Mouse (Mus musculus): ENCODE results near the gene Cphx2. TPM values are rescaled to one million over a fixed set of nuclear protein-coding genes. Genes with fewer than 3 reads are reported as not detected.
"Not testable (repeated sequence)": the region's sequence is repeated elsewhere in the genome, so short reads cannot be mapped to it uniquely, and the experiment has no call there.

Cphx2 gene
- polyA plus RNA-seq, 1 experiment from 2014 or later = not detected

- not testable (repeated sequence) for H3K4me1 ChIP-seq (replicated peaks)
These were observed 681 bp downstream of the Cphx2 start, which contains the start of gene Cphx3 for GRCm38 (mm10) chr14:26081997-26082396. Gene Cphx3 (plus strand): TSS chr14:26082297.

GRCm38 (mm10) chr14:26097622-26098021, 16.3 kb downstream of the Cphx2 start:
- H3K9ac ChIP-seq (replicated peaks); H3K9me3 ChIP-seq; H3K36me3 ChIP-seq; ATAC-seq; H3K4me1 ChIP-seq (replicated peaks); H3K4me3 ChIP-seq (replicated peaks); H3K27me3 ChIP-seq; H3K4me2 ChIP-seq (replicated peaks); H3K27ac ChIP-seq: not testable (repeated sequence)
- WGBS = no CpG with 5 or more reads among the region's 3 CpGs

More at GRCm38 (mm10) chr14:26081997-26082396, 681 bp downstream of the Cphx2 start, which contains the start of gene Cphx3:
- not testable (repeated sequence) for H3K27me3 ChIP-seq; H3K36me3 ChIP-seq; H3K4me3 ChIP-seq (replicated peaks); H3K4me2 ChIP-seq (replicated peaks); H3K27ac ChIP-seq; ATAC-seq; H3K9ac ChIP-seq (replicated peaks); H3K9me3 ChIP-seq
- no CpG with 5 or more reads among the region's 1 CpGs for WGBS

- no CpG with 5 or more reads among the region's 7 CpGs for WGBS
- not testable (repeated sequence) for H3K36me3 ChIP-seq; H3K9me3 ChIP-seq; H3K9ac ChIP-seq (replicated peaks); H3K4me2 ChIP-seq (replicated peaks); H3K4me1 ChIP-seq (replicated peaks); H3K27ac ChIP-seq; H3K27me3 ChIP-seq; H3K4me3 ChIP-seq (replicated peaks)
- peak; percentile 58 for ATAC-seq
These were observed 36.8 kb downstream of the Cphx2 start, which contains the start of gene Duxbl2 for GRCm38 (mm10) chr14:26118150-26118549. Gene Duxbl2 (plus strand): TSS chr14:26118349.

- H3K4me2 ChIP-seq (replicated peaks); H3K36me3 ChIP-seq; H3K27me3 ChIP-seq; H3K9me3 ChIP-seq; H3K27ac ChIP-seq; H3K4me1 ChIP-seq (replicated peaks); H3K9ac ChIP-seq (replicated peaks); H3K4me3 ChIP-seq (replicated peaks): not testable (repeated sequence)
- ATAC-seq = peak; percentile 96
- no CpG with 5 or more reads among the region's 18 CpGs for WGBS
These were observed 37.3 kb downstream of the Cphx2 start for GRCm38 (mm10) chr14:26118550-26119000.

GRCm38 (mm10) chr14:26119095-26119494, 37.8 kb downstream of the Cphx2 start:
- H3K36me3 ChIP-seq; H3K9ac ChIP-seq (replicated peaks); H3K27ac ChIP-seq; H3K4me3 ChIP-seq (replicated peaks); H3K4me1 ChIP-seq (replicated peaks); ATAC-seq; H3K27me3 ChIP-seq; H3K9me3 ChIP-seq; H3K4me2 ChIP-seq (replicated peaks): not testable (repeated sequence)
- WGBS = no CpG with 5 or more reads among the region's 7 CpGs

Other genes starting within 250 kb of the Cphx2 start
- 1.9 TPM in 2 replicates for gene Anxa11, start 239.4 kb upstream of the Cphx2 start, polyA plus RNA-seq (2015; fragmentation: Nextera tagmentation; extraction: Ambion mirVana)
- not detected in 2 replicates for gene Plac9a, start 178.4 kb upstream of the Cphx2 start, polyA plus RNA-seq (2015; fragmentation: Nextera tagmentation; extraction: Ambion mirVana)
- gene Tmem254a, start 153.8 kb upstream of the Cphx2 start, polyA plus RNA-seq (2015; fragmentation: Nextera tagmentation; extraction: Ambion mirVana) = 2.6 and 2.9 TPM in 2 replicates
- gene Cphx1, start 143.2 kb upstream of the Cphx2 start, polyA plus RNA-seq (2015; fragmentation: Nextera tagmentation; extraction: Ambion mirVana) = not detected in 2 replicates
- gene Duxbl1, start 102.9 kb upstream of the Cphx2 start, polyA plus RNA-seq (2015; fragmentation: Nextera tagmentation; extraction: Ambion mirVana) = 6.3 and 7.7 TPM in 2 replicates
- gene Gm9780, start 38.8 kb upstream of the Cphx2 start, polyA plus RNA-seq (2015; fragmentation: Nextera tagmentation; extraction: Ambion mirVana) = 3.0 and 3.4 TPM in 2 replicates
- gene Tmem254c, start 14.2 kb upstream of the Cphx2 start, polyA plus RNA-seq (2015; fragmentation: Nextera tagmentation; extraction: Ambion mirVana) = 17.6 and 21.9 TPM in 2 replicates
- not detected in 2 replicates for gene Cphx3, start 781 bp downstream of the Cphx2 start, polyA plus RNA-seq (2015; fragmentation: Nextera tagmentation; extraction: Ambion mirVana)
- gene Duxbl2, start 36.8 kb downstream of the Cphx2 start, polyA plus RNA-seq (2015; fragmentation: Nextera tagmentation; extraction: Ambion mirVana) = not detected in 2 replicates
- gene Plac9b, start 101.0 kb downstream of the Cphx2 start, polyA plus RNA-seq (2015; fragmentation: Nextera tagmentation; extraction: Ambion mirVana) = 5.8 and 6.3 TPM in 2 replicates
- gene Tmem254b, start 125.5 kb downstream of the Cphx2 start, polyA plus RNA-seq (2015; fragmentation: Nextera tagmentation; extraction: Ambion mirVana) = 18.7 and 19.3 TPM in 2 replicates
- gene Duxbl3, start 176.4 kb downstream of the Cphx2 start, polyA plus RNA-seq (2015; fragmentation: Nextera tagmentation; extraction: Ambion mirVana) = 5.9 and 8.1 TPM in 2 replicates